Mouse (Mus musculus): ENCODE data around the gene Vps41. TPM values are rescaled to one million over a fixed set of nuclear protein-coding genes. Genes with fewer than 3 reads are reported as not detected.

The Vps41 gene
- total RNA-seq, 2 experiments from 2014 or later, result 33.6 to 34.5 TPM

DNA sequence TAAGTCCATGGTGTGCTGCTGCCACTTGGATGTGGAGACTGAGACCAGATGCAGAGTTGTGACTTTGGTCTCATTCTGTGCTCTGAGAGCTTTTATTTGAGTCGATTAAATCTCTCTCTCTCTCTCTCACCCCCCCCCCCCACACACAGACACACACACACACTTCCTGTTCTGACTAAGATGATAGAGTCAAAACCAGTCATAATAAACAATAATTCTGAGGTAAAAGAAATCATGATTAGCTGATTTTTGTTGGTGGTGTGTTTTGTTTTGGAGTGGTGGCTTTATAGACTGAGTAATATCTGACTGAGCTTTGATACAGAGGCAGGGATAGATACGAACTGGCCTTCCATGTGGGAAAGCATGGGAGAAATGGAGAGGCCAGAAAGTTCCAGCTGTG is 74.6 kb downstream of the Vps41 start:
- no peak for DNase-seq

DNA sequence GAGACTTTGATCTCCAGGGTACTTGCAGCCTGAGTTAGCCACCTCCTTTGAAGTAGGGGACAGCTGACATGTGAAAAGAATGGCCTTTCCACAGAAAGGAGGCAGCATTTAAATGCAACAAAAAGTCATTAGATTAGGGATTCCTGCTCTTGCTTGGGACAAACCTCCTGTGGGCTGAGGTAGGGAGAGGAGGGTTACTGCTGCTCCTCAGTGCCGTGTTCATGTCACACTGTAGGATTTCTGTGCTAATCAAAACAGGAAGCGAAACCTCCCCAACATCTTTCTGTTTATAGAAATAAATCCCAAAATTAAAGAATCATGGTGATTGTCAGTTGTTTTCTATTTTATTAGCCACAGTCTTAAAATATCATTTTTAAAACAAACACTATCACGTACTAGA is 77.4 kb downstream of the Vps41 start:
- no peak for DNase-seq

DNA sequence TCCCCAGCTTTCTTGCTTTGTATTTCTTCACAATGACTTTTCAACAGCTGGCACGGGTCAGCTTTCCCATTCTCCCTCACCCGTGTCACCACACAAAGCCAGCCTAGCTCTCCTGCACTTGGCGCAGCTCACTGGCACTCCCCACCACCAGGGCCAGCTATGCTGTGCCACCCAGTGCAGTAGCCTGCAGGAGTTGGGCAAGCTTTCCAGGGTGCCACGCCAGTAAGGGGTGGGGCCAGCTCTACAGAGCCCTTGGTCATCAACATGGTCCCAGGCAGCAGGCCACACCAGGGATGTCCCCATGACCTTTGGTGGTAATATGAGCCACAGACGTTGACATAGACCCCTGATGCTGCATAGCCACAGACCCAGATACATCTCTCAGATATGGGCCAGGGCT is 80.5 kb downstream of the Vps41 start:
- peak; percentile 13 for DNase-seq

DNA sequence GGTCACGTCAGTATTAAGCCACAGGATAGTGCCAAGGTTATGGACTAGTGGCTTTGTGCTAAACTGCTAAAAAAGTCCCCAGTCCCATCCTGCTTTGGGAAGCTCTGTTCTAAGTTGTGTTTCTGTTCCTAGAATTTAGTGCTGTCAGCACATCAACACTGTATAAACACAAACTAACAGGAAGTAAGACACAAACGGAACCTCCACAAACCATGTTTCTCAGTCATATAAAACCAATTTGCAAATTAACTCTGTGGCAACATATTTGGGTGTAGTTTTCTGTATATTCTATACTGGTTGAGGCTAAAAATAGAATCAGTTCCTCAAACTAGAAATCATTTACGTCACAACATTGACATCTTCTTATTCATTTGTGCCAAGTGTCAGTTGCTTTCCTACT is 83.3 kb downstream of the Vps41 start:
- DNase-seq, result no peak

DNA sequence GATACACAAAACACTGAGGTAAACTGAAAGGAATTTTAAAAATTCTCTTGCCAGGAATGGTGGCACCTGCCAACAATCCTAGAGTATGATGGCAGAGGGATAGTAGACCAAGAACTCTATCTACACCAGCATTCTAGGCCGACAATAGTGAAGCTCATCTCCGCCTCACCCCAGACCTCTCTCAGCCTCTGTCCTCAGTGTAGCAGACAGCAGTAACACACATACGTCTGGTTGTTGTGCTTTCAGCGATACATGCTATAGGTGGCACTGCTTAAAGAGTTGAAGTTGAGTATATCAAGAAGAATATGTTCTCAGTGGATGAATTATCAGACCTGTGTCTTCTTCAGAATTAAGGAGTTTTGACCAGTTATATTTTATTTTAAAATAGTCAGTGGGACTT is 92.4 kb downstream of the Vps41 start:
- DNase-seq, result no peak

DNA sequence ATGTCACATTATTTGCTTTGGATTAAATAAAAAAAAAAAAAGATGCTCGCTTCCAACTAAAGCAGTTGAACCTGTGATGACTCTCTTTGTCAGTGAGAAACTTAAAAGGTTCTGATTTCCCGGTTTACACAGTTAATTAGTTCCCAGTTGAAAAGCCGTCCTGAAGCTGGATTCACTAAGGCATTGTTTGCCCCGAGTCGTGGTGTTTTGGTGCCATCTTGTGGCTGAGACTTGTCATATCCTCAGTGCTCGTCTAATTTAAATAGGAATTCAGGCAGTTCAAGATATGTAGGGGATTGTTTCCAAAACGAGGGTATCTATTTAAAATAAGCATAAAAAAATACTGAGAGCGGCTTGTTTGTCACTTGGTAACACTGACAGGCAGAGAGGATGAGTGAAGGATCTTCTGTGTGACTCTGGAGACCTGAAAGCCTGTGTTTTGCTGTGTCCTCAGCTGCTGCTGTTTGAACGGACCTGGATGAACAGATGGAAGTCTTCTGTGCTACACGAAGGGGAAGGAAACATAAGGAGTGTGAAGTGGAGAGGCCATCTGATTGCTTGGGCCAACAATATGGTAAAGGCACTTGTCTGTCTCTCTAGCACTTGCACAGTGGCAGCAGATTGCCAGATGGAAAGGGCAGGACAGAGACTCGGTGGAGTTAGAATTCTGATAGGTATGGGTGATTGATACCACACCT is 93.0 kb downstream of the Vps41 start:
- DNase-seq, result peak; percentile 67

DNA sequence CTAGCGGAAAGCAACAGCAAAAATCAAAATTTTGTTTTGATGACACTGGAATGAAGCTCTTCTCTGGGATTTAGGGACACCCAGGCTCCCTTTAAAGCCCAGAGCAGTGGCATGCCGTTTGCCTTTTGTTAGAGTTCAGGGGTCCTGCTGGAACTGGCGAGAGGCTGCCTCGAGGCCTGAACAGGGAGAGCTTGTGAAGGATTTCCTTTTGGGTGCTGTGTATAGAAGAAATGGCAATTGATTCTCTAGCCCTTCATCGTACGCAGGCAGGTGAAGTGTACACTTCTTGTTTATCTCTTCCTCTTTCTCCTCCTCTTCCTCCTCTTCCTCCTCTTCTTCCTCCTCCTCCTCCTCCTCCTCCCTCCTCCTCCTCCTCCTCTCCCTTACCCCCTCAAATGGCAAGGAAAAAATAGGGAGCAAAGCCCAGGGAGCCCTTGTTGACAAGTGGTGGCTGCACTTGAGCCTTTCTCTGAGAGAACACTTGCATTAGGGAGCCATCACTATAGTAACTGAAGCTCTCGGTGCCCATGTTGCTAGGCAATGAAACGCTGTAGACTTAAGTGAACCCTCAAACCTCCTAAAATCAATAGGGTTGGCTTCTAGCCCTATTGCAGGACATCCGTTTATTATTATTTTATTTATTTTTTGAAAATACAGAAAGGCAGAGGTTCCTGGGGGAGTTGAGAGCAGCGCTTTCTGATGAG is 107.5 kb downstream of the Vps41 start:
- DNase-seq, result no peak

DNA sequence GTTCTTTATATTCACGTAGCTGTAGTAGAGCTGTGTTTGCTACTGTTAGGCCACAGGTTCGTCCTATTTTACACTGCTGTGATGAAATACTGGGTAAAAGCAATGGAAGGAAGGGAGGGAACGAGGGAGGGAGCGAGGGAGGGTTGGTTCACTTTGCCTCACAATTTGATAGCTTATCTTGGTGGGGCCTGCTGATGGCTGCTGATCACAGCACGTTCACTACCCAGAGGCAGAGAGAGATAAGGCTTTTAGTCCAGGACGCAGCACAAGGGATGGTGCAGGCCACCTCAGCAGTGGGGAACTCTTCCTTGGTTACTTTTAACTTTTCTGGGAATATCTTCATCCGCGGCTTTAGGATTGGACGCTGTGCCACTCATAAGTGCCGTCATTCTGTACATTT is 109.9 kb downstream of the Vps41 start:
- no peak for DNase-seq

DNA sequence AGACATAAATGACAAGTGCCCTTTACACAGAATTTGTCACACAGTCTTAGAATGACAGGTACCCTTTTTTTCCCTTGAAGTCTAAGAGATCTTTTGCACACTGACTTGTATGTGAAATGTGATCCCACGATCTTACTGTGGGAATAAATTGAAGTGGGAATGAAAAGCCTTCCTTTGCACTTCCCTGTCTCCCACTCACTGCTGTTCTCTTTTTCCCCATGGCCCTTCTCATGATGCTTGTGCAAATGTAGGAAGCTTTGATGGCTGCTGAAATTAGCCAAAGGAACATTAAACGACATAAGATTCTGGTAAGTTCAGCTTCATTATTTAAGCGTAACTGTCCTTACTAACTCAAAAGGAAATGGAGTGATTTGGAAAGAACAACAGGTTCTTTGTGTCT is 113.4 kb downstream of the Vps41 start:
- no peak for DNase-seq

DNA sequence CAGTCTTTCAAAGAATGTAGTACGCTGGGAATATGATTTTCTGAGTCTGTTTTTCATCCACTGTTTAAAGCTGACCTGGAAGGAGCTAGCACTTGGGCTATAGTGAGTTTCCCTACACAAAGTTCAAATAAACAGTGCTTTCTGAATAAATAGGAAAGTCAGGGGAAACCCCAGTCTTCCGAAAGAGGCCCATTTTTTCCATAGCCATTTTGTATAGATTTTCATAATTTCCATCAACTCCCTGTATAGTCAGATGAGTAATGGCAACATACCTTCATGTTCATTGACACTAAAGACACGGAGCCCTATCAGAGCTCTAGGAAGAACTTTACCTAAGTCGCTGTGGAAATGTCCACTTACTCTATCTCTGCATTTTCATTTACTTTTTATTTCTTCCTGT is 122.1 kb downstream of the Vps41 start:
- no peak for DNase-seq

DNA sequence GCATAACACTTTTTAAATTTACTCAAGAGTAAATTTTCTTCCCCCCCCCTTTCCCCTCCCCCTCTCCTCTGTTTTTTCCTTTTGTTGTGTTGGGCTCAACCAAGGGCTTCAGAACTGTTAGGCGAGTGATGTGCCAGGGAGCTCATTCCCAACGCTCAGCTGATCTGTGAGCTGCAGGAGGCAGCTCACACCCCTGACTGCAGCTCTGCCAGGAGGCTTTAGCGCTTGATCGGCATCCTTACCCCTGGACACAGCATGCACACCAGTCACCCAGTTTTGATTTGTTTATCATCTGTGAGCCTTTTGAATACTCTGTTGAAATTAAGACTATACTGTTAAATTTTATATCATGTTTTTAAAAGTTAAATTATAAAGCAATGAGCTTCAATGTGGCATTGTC is 123.3 kb downstream of the Vps41 start:
- no peak for DNase-seq

DNA sequence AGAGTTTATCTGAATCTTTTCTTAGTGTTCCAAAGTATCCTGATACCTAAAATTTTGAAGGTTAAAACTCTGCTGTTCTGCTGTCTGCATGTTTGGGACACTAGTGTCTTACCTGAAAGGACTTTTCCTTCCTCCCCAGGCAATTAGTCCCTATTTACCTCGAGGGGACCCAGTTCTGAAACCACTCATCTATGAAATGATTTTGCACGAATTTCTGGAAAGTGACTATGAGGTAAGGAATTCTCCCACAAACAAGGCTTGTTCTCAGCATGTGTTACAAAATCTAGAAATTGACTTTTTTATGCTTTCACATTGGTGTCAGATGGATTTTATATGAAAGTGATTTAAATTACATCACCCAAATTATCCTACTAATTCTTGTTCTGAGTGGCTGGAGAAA is 123.9 kb downstream of the Vps41 start:
- no peak for DNase-seq

DNA sequence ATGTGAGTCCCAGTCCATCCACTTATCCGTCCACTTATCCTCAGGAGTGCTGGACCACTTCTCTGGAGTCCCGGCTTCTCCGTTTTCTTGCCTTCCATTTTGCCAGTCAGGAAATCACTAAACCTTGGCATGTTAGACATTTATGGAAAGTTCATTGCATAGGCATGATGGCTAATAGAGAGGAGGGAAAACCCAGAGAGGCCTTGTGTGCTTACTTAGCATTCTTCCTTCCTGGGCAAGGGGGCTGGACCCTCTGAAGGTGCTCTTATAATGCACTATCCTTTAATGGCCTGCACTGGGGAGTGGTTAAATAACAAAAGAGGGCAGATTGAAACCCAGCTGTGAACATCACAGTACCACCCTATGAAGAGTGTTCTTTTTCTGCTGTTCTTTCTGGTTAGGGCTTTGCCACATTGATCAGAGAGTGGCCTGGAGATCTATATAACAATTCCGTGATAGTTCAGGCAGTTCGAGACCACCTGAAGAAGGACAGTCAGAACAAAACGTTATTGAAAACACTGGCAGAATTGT is 124.7 kb downstream of the Vps41 start:
- DNase-seq, result no peak

DNA sequence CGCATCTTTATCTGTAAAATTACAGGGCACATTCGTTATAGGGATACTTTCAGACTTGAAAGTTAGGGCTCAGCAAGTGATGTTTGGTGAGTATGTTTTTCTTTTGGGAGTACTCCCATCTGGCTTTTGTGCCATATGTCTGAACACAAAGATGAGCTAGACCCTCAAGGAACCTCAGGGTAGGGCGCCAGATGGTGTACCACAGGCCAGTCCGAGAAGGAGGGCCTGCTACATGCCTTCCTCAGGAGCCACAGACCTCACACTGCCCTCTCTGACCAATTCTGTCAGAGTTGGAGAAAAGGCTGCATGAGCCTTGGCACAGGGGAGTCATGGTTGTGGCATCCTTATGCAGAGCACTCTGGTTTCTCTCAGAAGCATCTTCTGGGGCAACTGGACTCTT is 125.5 kb downstream of the Vps41 start:
- no peak for DNase-seq

DNA sequence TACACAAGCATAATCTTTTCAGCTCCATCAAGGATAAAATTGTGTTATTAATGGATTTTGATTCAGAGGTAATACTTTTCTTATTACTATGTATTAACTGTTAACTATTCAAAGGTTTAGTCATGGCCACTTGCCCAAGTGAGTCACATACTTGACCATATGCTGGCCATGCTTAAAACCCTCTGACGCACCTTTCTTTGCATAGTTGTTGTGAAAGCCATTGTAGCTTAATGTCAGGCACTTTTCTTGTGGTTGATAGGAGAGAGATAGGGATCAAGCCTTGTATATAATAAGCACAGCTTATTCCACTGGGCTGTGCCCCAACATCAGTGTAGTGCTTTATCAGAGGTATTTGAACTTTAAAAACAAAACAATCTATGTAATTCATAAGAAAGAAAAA is 126.5 kb downstream of the Vps41 start:
- no peak for DNase-seq

DNA sequence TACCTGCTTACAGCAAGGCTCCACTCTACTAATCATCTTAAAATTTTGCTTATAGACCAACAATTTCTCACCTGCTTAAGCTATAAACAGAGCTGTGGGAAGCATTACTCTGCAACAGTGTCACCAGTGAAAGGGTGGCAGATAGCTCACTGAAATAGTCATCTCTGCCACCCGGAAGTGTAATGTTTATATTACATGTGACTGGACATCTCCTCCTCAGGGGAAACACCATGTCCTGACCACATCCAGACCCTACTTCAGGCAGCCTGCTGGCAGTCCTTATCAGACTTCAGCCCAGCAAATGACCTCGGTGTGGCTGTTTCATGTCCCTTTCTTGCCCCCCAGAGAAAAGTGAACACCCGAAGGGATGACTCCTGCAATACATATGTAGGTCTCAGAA is 130.3 kb downstream of the Vps41 start:
- DNase-seq, result no peak

DNA sequence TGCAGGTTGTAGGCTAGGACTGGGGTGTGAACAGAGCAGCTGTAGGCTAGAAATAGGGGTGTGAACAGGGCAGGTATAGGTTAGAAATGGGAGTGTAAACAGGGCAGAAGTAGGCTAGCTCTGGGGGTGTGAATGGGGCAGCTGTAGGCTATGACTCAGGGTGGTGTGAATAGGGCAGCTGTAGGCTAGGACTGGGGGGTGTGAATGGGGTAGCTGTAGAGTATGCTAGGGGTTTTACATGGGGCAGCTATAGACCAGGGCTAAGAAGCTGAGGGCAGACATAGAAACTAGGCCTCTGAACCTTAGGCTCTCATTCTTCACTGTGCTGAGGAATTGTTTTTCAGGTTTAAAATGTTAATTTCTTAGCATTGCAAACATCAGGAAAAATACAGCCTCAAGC is 132.5 kb downstream of the Vps41 start:
- DNase-seq, result no peak

DNA sequence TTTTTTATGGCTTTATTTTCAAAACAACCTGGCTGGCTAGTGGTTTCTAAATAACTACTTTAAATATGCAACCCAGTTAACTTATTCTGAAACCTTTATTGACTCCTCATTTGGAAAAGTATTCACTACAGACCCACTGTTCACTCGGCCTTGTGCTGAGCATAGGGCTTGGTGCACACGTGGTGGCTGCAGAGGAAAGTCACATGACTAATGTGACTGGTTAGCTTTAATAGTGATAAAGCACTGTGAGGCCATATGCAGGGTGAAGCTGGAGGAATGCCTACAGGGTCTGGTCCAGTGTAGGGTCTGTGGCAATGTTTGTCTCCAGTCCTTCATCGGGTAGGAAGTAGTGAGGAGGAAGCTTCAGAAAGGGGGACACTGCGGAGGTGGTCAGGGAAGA is 134.1 kb downstream of the Vps41 start:
- no peak for DNase-seq

DNA sequence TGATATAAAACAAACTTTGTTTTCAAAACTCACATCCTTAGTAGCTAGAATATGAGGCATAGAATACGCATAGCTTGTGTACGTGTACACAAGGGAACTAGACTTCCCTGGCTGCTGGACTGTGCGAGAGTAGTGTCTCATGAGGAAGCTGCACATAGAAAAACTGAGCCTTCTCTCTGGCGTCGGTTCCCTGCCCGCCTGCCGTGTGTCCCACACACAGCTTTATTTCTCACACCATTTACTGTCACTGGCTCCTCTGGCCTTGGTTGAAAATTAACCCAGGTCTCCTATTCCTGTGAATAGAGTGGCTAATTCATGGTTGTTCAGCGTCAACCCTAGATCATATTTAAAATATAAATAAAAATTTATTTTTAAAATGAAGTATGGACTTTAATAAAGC is 135.6 kb downstream of the Vps41 start:
- DNase-seq, result no peak

DNA sequence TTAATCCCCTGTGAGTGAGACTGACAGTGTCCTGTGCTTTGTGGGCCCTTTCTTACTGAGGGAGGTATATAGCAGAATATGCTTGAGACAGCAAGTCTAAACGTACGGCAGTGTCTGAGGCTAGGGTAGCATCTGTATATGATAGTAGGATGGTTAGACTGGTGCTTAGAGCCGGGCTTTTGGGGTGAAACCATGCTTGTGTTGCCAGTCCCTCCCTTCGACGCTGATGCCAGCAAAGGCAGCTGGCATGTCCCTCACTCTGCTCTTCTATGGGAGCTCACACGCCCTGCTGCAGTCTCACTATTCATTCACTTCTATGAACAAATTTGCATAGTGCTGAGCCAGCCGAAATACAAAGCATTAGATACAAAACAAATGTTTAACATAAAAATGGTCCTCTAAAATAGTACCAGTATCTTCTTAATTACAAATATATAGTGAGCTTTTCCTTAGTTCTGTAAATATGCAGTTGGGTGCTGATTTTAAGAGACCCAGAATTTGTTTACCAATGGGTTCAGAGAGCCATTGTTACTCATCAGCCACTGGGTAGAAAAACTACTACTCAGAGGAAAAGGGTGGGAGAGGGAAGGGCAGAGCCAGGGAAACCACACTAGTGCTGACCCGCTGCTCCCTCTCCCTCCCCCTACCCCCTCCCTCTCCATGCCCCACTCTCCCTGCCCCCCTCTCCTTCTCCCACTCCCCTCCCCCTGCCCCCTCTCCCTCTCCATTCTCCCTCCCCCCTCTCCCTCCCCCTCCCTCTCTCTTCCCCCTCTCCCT is 139.1 kb downstream of the Vps41 start:
- DNase-seq, result no peak

DNA sequence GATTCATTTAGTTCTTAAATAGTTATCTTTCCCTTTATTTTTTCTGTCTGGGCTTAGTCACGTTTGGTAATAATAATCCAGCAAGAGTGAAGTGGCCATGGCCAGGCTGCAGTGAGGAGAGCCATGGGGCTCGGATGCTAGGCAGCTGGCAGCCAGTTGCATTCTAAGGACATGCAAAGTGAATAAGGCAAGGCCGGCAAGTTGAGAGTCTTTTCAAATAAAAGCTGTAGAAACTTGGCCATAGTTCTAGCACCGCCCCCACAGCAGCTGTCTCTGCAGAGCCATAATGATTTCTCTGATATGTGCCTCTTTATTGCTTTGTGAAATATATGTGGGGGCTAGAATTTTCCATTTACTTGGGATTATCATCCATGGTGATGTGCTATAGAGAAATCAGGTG is 141.1 kb downstream of the Vps41 start:
- no peak for DNase-seq

DNA sequence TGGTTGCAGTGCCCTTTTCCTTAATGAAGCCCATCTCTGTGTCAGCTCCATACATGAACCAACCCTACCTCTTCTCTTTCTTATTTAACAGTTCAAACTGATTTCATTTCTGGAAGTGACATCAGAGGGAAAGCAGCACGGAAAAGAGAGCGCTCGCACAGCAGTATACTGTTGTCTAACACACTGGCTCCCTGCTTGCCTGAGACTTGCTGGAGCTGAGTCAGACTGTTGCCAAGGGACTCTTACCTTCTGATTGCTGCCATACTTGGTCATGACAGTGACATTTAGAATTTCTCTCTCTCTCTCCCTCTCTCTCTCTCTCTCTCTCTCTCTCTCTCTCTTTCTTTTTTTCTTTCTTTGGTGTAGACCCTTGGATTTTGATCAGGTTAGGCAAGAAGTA is 142.3 kb downstream of the Vps41 start:
- no peak for DNase-seq

DNA sequence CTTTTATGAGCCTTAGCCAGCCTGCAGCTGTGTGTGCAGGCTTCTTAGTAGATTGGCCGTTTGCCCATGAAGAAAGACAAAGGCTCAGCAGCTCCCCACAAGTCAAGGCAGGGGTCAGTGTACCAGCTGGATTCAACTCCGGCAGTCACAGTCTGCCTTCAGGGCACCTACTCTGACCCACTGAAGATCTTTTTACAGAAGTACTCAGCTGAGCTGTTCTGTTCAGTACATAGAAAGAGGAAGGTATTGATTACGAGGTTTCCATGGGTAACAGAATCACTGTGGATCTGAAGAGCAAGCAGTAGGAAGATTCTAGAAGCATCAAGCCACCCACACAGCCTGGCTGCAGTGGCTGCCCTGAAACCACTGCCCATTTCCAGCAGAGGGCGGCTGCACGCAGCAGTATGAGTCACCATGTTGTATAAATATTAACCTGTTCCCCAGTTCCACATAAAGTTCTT is 151.0 kb downstream of the Vps41 start:
- no peak for DNase-seq
